Mouse (Mus musculus) ES-Bruce4 (cell line): ENCODE measurements around the gene Rtn1. TPM values are rescaled to one million over a fixed set of nuclear protein-coding genes. Genes with fewer than 3 reads are reported as not detected.

Source experiments
- H3K27ac ChIP-seq: 2 replicates; pipeline ENCODE4 v1.5.1; 2012; ENCODE audit warnings: low read length, inconsistent platforms; ENCODE audit not compliant: insufficient read depth
- H3K27me3 ChIP-seq: 2 replicates; pipeline ENCODE4 v1.6.1; 2012; ENCODE audit warnings: mild to moderate bottlenecking, low read length, inconsistent platforms; ENCODE audit not compliant: control insufficient read depth, poor library complexity, insufficient read depth, severe bottlenecking
- H3K36me3 ChIP-seq: 2 replicates; pipeline ENCODE4 v1.6.1; 2012; ENCODE audit warnings: inconsistent platforms, mild to moderate bottlenecking, low read length, moderate library complexity; ENCODE audit not compliant: control insufficient read depth, poor library complexity, insufficient read depth, severe bottlenecking
- H3K4me1 ChIP-seq: one replicate; pipeline ENCODE4 v1.8.1; 2011; ENCODE audit warnings: low read length; ENCODE audit not compliant: control insufficient read depth, insufficient read depth
- H3K4me3 ChIP-seq: 2 replicates; pipeline ENCODE4 v1.5.1; 2011; ENCODE audit warnings: low read depth, mild to moderate bottlenecking, low read length
- H3K9ac ChIP-seq: 2 replicates; pipeline ENCODE4 v1.6.1; 2012; ENCODE audit warnings: low read depth, mild to moderate bottlenecking, inconsistent platforms; ENCODE audit not compliant: poor library complexity, severe bottlenecking
- H3K9me3 ChIP-seq: replicated peaks from 2 replicates; pipeline ENCODE4 v1.6.1; 2012; ENCODE audit warnings: mild to moderate bottlenecking, low read length, inconsistent platforms; ENCODE audit not compliant: control insufficient read depth, poor library complexity, insufficient read depth, severe bottlenecking
- CTCF ChIP-seq: IDR thresholded peaks from one replicate; pipeline ENCODE4 v1.8.1; 2011; ENCODE audit warnings: low read depth, low read length
- EP300 ChIP-seq: IDR thresholded peaks from 2 replicates; pipeline ENCODE4 v1.6.1; 2011; ENCODE audit warnings: low read depth, low read length; ENCODE audit not compliant: insufficient read depth
- POLR2A ChIP-seq: IDR thresholded peaks from one replicate; pipeline ENCODE4 v1.8.1; 2011; ENCODE audit warnings: low read length; ENCODE audit not compliant: insufficient read depth
- polyA plus RNA-seq: library from polyadenylated mRNA; stranded (reverse); fragments of >200 nt; gene quantifications from 2 replicates; pipeline ENCODE4 v1.2.4, GENCODE M21; 2011; ENCODE audit warnings: low read depth; ENCODE audit not compliant: missing spikeins, insufficient read depth, insufficient read length

The Rtn1 gene
- polyA plus RNA-seq: 6.3 and 6.6 TPM in 2 replicates

DNA sequence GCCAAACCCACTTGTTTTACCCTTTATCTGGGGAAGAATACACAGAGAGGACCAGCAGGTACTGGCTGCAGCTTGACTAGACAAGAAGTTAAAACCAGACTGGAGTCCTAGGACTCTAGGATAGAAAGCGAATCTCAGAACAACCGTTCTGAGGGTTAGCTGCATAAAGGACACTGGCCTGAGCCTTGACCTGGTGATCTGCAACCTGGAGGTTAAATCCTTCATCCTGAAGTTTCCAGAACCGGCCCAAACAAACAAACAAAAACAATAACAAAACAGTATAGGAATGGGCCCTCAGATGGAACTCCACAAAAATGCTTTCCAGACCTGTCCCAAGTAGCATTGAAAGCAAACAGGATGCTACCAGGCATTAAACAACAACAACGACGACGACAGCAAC, at the start of gene Rtn1:
Rtn1 (minus strand) TSS at position 101 of the 400 bp plus-strand sequence.
- H3K4me1 ChIP-seq: no peaks in the 10 kb centered on the region
- H3K9me3 ChIP-seq: no peaks in the 10 kb centered on the region
- no peak within 1 kb of the TSS for H3K27ac ChIP-seq
- TF ChIP-seq EP300 (no peak), POLR2A (no peak), CTCF (no peak)
- H3K9ac ChIP-seq: peak within 1 kb of the TSS; percentile 44
- H3K36me3 ChIP-seq: no peaks in the 10 kb centered on the region
- peaks cover 2% of the 10 kb centered on the region; the same call in 1 of the 2 replicates for H3K27me3 ChIP-seq
- peak within 1 kb of the TSS; percentile 71 for H3K4me3 ChIP-seq

DNA sequence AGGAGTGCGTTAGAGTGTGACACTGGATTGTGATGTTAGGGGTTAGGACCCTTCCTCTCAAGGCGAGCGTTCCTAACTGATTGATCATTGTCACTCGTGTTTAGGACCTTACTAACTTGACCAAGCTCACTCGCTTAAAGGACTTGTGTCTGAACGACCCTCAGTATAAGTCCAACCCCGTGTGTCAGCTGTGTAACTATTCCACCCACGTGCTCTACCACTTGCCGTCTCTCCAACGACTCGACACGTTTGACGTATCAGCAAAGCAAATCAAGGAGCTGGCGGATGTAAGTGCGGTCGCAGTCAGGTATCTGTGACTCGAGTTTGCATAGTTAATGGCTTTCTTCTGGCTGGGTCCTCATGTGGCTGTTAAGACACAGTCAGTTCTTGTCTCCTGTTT, 45.1 kb upstream of the Rtn1 start:
- no peak for TF ChIP-seq POLR2A
- TF ChIP-seq CTCF: no peak
- no peak for TF ChIP-seq EP300
- no peak overlapping the region for H3K9ac ChIP-seq
- H3K27ac ChIP-seq: no peak overlapping the region
- no peak overlapping the region for H3K4me3 ChIP-seq
- H3K4me1 ChIP-seq: no peaks in the 10 kb centered on the region
- H3K27me3 ChIP-seq: no peaks in the 10 kb centered on the region
- no peaks in the 10 kb centered on the region for H3K9me3 ChIP-seq
- no peaks in the 10 kb centered on the region for H3K36me3 ChIP-seq

- H3K36me3 ChIP-seq: no peaks in the 10 kb centered on the region
- H3K4me1 ChIP-seq: no peaks in the 10 kb centered on the region
- no peaks in the 10 kb centered on the region for H3K27me3 ChIP-seq
- TF ChIP-seq EP300: peak; percentile 20; the same call in 1 of the 2 replicates
- no peak for TF ChIP-seq CTCF
- TF ChIP-seq POLR2A: peak; percentile 90
- peak within 1 kb of the TSS; percentile 28 for H3K9ac ChIP-seq
- peak within 1 kb of the TSS; percentile 75 for H3K4me3 ChIP-seq
- no peaks in the 10 kb centered on the region for H3K9me3 ChIP-seq
- H3K27ac ChIP-seq: no peak within 1 kb of the TSS
Measured at GRCm38 (mm10) chr12:72441839-72442576, 33.2 kb upstream of the Rtn1 start, which contains the start of gene Lrrc9. TSS of gene Lrrc9 (plus strand) at chr12:72441866.

DNA sequence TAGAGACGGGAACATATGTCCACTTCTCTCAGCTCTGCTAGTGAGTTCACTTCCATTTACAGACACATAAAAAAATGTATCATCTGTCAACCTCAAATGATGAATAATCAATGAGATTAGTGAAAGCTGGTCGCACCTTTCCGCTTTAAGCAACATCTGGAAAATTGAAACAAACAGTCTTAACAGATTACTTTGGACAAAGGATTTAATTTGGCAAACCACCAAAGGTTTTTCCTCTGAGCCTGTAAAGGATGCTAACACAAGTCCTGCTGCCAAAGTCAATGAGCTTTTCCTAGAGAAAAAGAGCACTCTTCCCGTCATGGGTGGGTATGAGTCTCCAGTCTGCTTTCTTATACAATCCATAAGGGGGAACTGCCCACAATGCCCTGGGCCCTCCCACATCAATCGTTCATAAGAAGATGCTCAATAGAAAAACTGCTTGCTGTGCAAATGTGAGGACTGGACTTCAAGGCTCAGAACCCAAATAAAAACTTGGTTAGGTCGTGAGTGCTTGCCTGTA, 30.2 kb upstream of the Rtn1 start:
- TF ChIP-seq EP300 (no peak), CTCF (no peak), POLR2A (no peak)

DNA sequence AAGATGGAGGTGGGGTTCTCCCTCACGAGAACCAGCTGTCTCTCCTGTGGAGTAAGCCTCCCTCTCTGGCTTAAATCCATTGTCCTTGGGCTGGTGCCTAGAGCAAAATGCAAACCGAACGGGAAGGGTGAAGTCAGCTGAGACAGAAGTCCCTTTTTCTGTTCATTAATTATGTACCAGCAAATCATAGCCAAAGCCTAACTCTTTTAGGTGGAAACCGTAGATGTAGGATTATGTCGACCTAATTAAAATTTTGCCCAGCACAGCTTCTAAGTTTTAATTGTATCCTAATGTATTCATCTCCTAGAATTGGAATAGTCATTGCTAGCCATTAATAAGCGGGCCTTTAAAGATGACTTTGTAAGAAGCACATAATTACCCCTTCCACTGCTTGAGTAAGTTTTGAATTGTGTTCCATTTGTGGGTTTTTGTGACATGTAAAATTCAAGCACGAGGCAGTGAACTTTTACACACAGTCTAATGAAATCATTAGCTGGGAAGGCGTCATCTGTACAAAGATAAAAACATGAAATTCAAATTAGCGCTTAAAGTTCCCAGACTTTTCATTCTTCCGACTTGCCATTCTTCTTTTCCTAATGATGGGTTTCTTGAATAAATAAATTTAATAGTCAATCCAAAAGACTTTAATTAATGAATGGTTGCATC, 29.0 kb upstream of the Rtn1 start:
- Histone ChIP-seq H3K9me3 (no peaks in the 10 kb centered on the region), H3K4me3 (no peak overlapping the region), H3K27ac (no peak overlapping the region), H3K36me3 (no peaks in the 10 kb centered on the region), H3K9ac (no peak overlapping the region), H3K27me3 (no peaks in the 10 kb centered on the region), H3K4me1 (peaks cover 1% of the 10 kb centered on the region)
- TF ChIP-seq EP300 (no peak), CTCF (no peak), POLR2A (no peak)

More for the DNA sequence above, 30.2 kb upstream of the Rtn1 start:
- H3K27me3 ChIP-seq: no peaks in the 10 kb centered on the region
- H3K4me1 ChIP-seq: no peaks in the 10 kb centered on the region
- H3K36me3 ChIP-seq: no peaks in the 10 kb centered on the region
- no peak overlapping the region for H3K4me3 ChIP-seq
- no peak overlapping the region for H3K27ac ChIP-seq
- H3K9me3 ChIP-seq: no peaks in the 10 kb centered on the region
- no peak overlapping the region for H3K9ac ChIP-seq
